Mouse (Mus musculus): ENCODE results near the gene Tns1. TPM values are rescaled to one million over a fixed set of nuclear protein-coding genes. Genes with fewer than 3 reads are reported as not detected.

The Tns1 gene
- polyA plus RNA-seq, 1 experiment from 2014 or later = 17.3 TPM

- Histone ChIP-seq H3K9ac (ENCODE audit: low read depth, low read length) (no peak overlapping the region), H3K4me3 (ENCODE audit: low read depth, low read length) (no peak overlapping the region), H3K4me2 (replicated peaks; ENCODE audit: low read depth, low read length) (no peak overlapping the region), H3K9me3 (ENCODE audit: control insufficient read depth, low read length) (no peaks in the 10 kb centered on the region), H3K27me3 (ENCODE audit: control insufficient read depth, insufficient read depth, low read length) (no peaks in the 10 kb centered on the region), H3K36me3 (ENCODE audit: control insufficient read depth, insufficient read depth, low read length) (no peaks in the 10 kb centered on the region), H3K27ac (ENCODE audit: low read depth, low read length) (no peak overlapping the region), H3K4me1 (replicated peaks; ENCODE audit: control insufficient read depth, insufficient read depth, low read length) (no peaks in the 10 kb centered on the region)
- ATAC-seq (ENCODE audit: low FRiP score) (no peak), DNase-seq (ENCODE audit: low spot score) (no peak)
- 83% methylated on average over 5 of the region's 5 CpGs for WGBS
Measured at GRCm38 (mm10) chr1:73943255-73943654, 181.0 kb downstream of the Tns1 start.

GRCm38 (mm10) chr1:73942243-73942642 is 182.0 kb downstream of the Tns1 start:
- H3K4me2 ChIP-seq (replicated peaks; ENCODE audit: low read depth, low read length) = no peak overlapping the region
- ATAC-seq (ENCODE audit: low FRiP score) (no peak), DNase-seq (ENCODE audit: low spot score) (no peak)
- no peaks in the 10 kb centered on the region for H3K27me3 ChIP-seq (ENCODE audit: control insufficient read depth, insufficient read depth, low read length)
- H3K36me3 ChIP-seq (ENCODE audit: control insufficient read depth, insufficient read depth, low read length) = no peaks in the 10 kb centered on the region
- H3K4me1 ChIP-seq (replicated peaks; ENCODE audit: control insufficient read depth, insufficient read depth, low read length) = no peaks in the 10 kb centered on the region
- H3K9ac ChIP-seq (ENCODE audit: low read depth, low read length) = 0 out of 2 replicates have a peak overlapping the region, but pooled peaks have one; percentile 11
- H3K27ac ChIP-seq (ENCODE audit: low read depth, low read length) = no peak overlapping the region
- no peaks in the 10 kb centered on the region for H3K9me3 ChIP-seq (ENCODE audit: control insufficient read depth, low read length)
- WGBS = 50% methylated on average over 2 of the region's 2 CpGs
- no peak overlapping the region for H3K4me3 ChIP-seq (ENCODE audit: low read depth, low read length)

- ATAC-seq (ENCODE audit: low FRiP score) = no peak
- no peak for DNase-seq (ENCODE audit: low spot score)
- Histone ChIP-seq H3K4me3 (ENCODE audit: low read depth, low read length) (no peak overlapping the region), H3K9ac (ENCODE audit: low read depth, low read length) (no peak overlapping the region), H3K9me3 (ENCODE audit: control insufficient read depth, low read length) (no peaks in the 10 kb centered on the region), H3K27ac (ENCODE audit: low read depth, low read length) (no peak overlapping the region), H3K36me3 (ENCODE audit: control insufficient read depth, insufficient read depth, low read length) (no peaks in the 10 kb centered on the region), H3K27me3 (ENCODE audit: control insufficient read depth, insufficient read depth, low read length) (no peaks in the 10 kb centered on the region), H3K4me1 (replicated peaks; ENCODE audit: control insufficient read depth, insufficient read depth, low read length) (no peaks in the 10 kb centered on the region), H3K4me2 (replicated peaks; ENCODE audit: low read depth, low read length) (no peak overlapping the region)
- 67% methylated on average over 9 of the region's 9 CpGs for WGBS
Measured at GRCm38 (mm10) chr1:73941697-73942096, 182.6 kb downstream of the Tns1 start.

GRCm38 (mm10) chr1:73940491-73941204 is 183.6 kb downstream of the Tns1 start:
- no peak overlapping the region for H3K27ac ChIP-seq (ENCODE audit: low read depth, low read length)
- no peaks in the 10 kb centered on the region for H3K4me1 ChIP-seq (replicated peaks; ENCODE audit: control insufficient read depth, insufficient read depth, low read length)
- H3K27me3 ChIP-seq (ENCODE audit: control insufficient read depth, insufficient read depth, low read length) = no peaks in the 10 kb centered on the region
- no peak overlapping the region for H3K4me2 ChIP-seq (replicated peaks; ENCODE audit: low read depth, low read length)
- DNase-seq (ENCODE audit: low spot score) (no peak), ATAC-seq (ENCODE audit: low FRiP score) (no peak)
- H3K9me3 ChIP-seq (ENCODE audit: control insufficient read depth, low read length) = no peaks in the 10 kb centered on the region
- 71% methylated on average over 9 of the region's 9 CpGs for WGBS
- no peak overlapping the region for H3K9ac ChIP-seq (ENCODE audit: low read depth, low read length)
- no peaks in the 10 kb centered on the region for H3K36me3 ChIP-seq (ENCODE audit: control insufficient read depth, insufficient read depth, low read length)
- H3K4me3 ChIP-seq (ENCODE audit: low read depth, low read length) = no peak overlapping the region

- H3K27me3 ChIP-seq (ENCODE audit: control insufficient read depth, insufficient read depth, low read length) = no peaks in the 10 kb centered on the region
- ATAC-seq (ENCODE audit: low FRiP score) (no peak), DNase-seq (ENCODE audit: low spot score) (no peak)
- H3K9me3 ChIP-seq (ENCODE audit: control insufficient read depth, low read length) = no peaks in the 10 kb centered on the region
- H3K9ac ChIP-seq (ENCODE audit: low read depth, low read length) = no peak overlapping the region
- H3K36me3 ChIP-seq (ENCODE audit: control insufficient read depth, insufficient read depth, low read length) = no peaks in the 10 kb centered on the region
- H3K4me1 ChIP-seq (replicated peaks; ENCODE audit: control insufficient read depth, insufficient read depth, low read length) = no peaks in the 10 kb centered on the region
- no peak overlapping the region for H3K27ac ChIP-seq (ENCODE audit: low read depth, low read length)
- H3K4me3 ChIP-seq (ENCODE audit: low read depth, low read length) = no peak overlapping the region
- 72% methylated on average over 10 of the region's 10 CpGs for WGBS
- H3K4me2 ChIP-seq (replicated peaks; ENCODE audit: low read depth, low read length) = no peak overlapping the region
Measured at GRCm38 (mm10) chr1:73938597-73938996, 185.7 kb downstream of the Tns1 start.

GRCm38 (mm10) chr1:73937805-73938204 is 186.4 kb downstream of the Tns1 start:
- no peaks in the 10 kb centered on the region for H3K9me3 ChIP-seq (ENCODE audit: control insufficient read depth, low read length)
- no peak overlapping the region for H3K9ac ChIP-seq (ENCODE audit: low read depth, low read length)
- WGBS = 72% methylated on average over 6 of the region's 6 CpGs
- no peak for DNase-seq (ENCODE audit: low spot score)
- no peaks in the 10 kb centered on the region for H3K27me3 ChIP-seq (ENCODE audit: control insufficient read depth, insufficient read depth, low read length)
- H3K4me2 ChIP-seq (replicated peaks; ENCODE audit: low read depth, low read length) = no peak overlapping the region
- H3K4me1 ChIP-seq (replicated peaks; ENCODE audit: control insufficient read depth, insufficient read depth, low read length) = no peaks in the 10 kb centered on the region
- no peak overlapping the region for H3K4me3 ChIP-seq (ENCODE audit: low read depth, low read length)
- no peaks in the 10 kb centered on the region for H3K36me3 ChIP-seq (ENCODE audit: control insufficient read depth, insufficient read depth, low read length)
- no peak overlapping the region for H3K27ac ChIP-seq (ENCODE audit: low read depth, low read length)
- no peak for ATAC-seq (ENCODE audit: low FRiP score)

- Histone ChIP-seq H3K9ac (ENCODE audit: low read depth, low read length) (no peak overlapping the region), H3K27ac (ENCODE audit: low read depth, low read length) (no peak overlapping the region), H3K27me3 (ENCODE audit: control insufficient read depth, insufficient read depth, low read length) (no peaks in the 10 kb centered on the region), H3K36me3 (ENCODE audit: control insufficient read depth, insufficient read depth, low read length) (no peaks in the 10 kb centered on the region), H3K4me3 (ENCODE audit: low read depth, low read length) (no peak overlapping the region), H3K4me2 (replicated peaks; ENCODE audit: low read depth, low read length) (no peak overlapping the region), H3K9me3 (ENCODE audit: control insufficient read depth, low read length) (no peaks in the 10 kb centered on the region), H3K4me1 (replicated peaks; ENCODE audit: control insufficient read depth, insufficient read depth, low read length) (no peaks in the 10 kb centered on the region)
- 76% methylated on average over 3 of the region's 3 CpGs for WGBS
- no peak for DNase-seq (ENCODE audit: low spot score)
- no peak for ATAC-seq (ENCODE audit: low FRiP score)
Measured at GRCm38 (mm10) chr1:73936537-73936936, 187.7 kb downstream of the Tns1 start.

- Histone ChIP-seq H3K4me2 (replicated peaks; ENCODE audit: low read depth, low read length) (no peak overlapping the region), H3K9ac (ENCODE audit: low read depth, low read length) (no peak overlapping the region), H3K4me1 (replicated peaks; ENCODE audit: control insufficient read depth, insufficient read depth, low read length) (no peaks in the 10 kb centered on the region), H3K27ac (ENCODE audit: low read depth, low read length) (no peak overlapping the region), H3K36me3 (ENCODE audit: control insufficient read depth, insufficient read depth, low read length) (no peaks in the 10 kb centered on the region), H3K27me3 (ENCODE audit: control insufficient read depth, insufficient read depth, low read length) (no peaks in the 10 kb centered on the region), H3K4me3 (ENCODE audit: low read depth, low read length) (no peak overlapping the region), H3K9me3 (ENCODE audit: control insufficient read depth, low read length) (no peaks in the 10 kb centered on the region)
- WGBS = 70% methylated on average over 4 of the region's 4 CpGs
- DNase-seq (ENCODE audit: low spot score) (no peak), ATAC-seq (ENCODE audit: low FRiP score) (no peak)
Measured at GRCm38 (mm10) chr1:73935442-73936080, 188.7 kb downstream of the Tns1 start.

GRCm38 (mm10) chr1:73933146-73933490 is 191.1 kb downstream of the Tns1 start:
- H3K4me1 ChIP-seq (replicated peaks; ENCODE audit: control insufficient read depth, insufficient read depth, low read length) = no peaks in the 10 kb centered on the region
- H3K4me2 ChIP-seq (replicated peaks; ENCODE audit: low read depth, low read length) = no peak overlapping the region
- ATAC-seq (ENCODE audit: low FRiP score) (no peak), DNase-seq (ENCODE audit: low spot score) (no peak)
- no peaks in the 10 kb centered on the region for H3K36me3 ChIP-seq (ENCODE audit: control insufficient read depth, insufficient read depth, low read length)
- 74% methylated on average over 5 of the region's 5 CpGs for WGBS
- no peak overlapping the region for H3K27ac ChIP-seq (ENCODE audit: low read depth, low read length)
- H3K4me3 ChIP-seq (ENCODE audit: low read depth, low read length) = no peak overlapping the region
- H3K9ac ChIP-seq (ENCODE audit: low read depth, low read length) = no peak overlapping the region
- H3K27me3 ChIP-seq (ENCODE audit: control insufficient read depth, insufficient read depth, low read length) = no peaks in the 10 kb centered on the region
- H3K9me3 ChIP-seq (ENCODE audit: control insufficient read depth, low read length) = no peaks in the 10 kb centered on the region
